Mouse (Mus musculus) liver, embryonic 13.5 days (tissue): ENCODE measurements around the gene Hist1h1a. TPM values are rescaled to one million over a fixed set of nuclear protein-coding genes. Genes with fewer than 3 reads are reported as not detected.

Experiments used
- ATAC-seq: fragments of 200-750 bp; cut with Nextera tagmentation; 2 replicates; pipeline ENCODE4 v1.8.0; 2017; ENCODE audit warnings: low read depth, mild to moderate bottlenecking, moderate number of reproducible peaks, moderate library complexity
- DNase-seq: peaks from one replicate; pipeline ENCODE4 v3.0.0; 2022
- H3K27ac ChIP-seq: fragments of 300-500 bp; sonication (generic); 2 replicates; pipeline ENCODE4 v1.5.1; 2015; ENCODE audit warnings: moderate library complexity, mild to moderate bottlenecking, inconsistent platforms
- H3K27me3 ChIP-seq: fragments of 300-500 bp; sonication (generic); 2 replicates; pipeline ENCODE4 v1.6.1; 2015; ENCODE audit warnings: mild to moderate bottlenecking, inconsistent platforms
- H3K36me3 ChIP-seq: fragments of 300-500 bp; sonication (generic); 2 replicates; pipeline ENCODE4 v1.6.1; 2015; ENCODE audit warnings: mild to moderate bottlenecking, inconsistent platforms
- H3K4me1 ChIP-seq: fragments of 300-500 bp; sonication (generic); replicated peaks from 2 replicates; pipeline ENCODE4 v1.6.1; 2015; ENCODE audit warnings: inconsistent platforms
- H3K4me2 ChIP-seq: fragments of 300-500 bp; sonication (generic); 2 replicates; pipeline ENCODE4 v1.6.1; 2015; ENCODE audit warnings: inconsistent platforms, mild to moderate bottlenecking, moderate library complexity
- H3K4me3 ChIP-seq: fragments of 300-500 bp; sonication (generic); replicated peaks from 2 replicates; pipeline ENCODE4 v1.5.1; 2015; ENCODE audit warnings: mild to moderate bottlenecking, inconsistent platforms
- H3K9ac ChIP-seq: fragments of 300-500 bp; sonication (generic); 2 replicates; pipeline ENCODE4 v1.6.1; 2015; ENCODE audit warnings: mild to moderate bottlenecking, inconsistent platforms
- H3K9me3 ChIP-seq: fragments of 300-500 bp; sonication (generic); replicated peaks from 2 replicates; pipeline ENCODE4 v1.6.1; 2016; ENCODE audit warnings: inconsistent platforms
- WGBS: fragments of 180-500 bp; shearing (Covaris S2); methylation state at CpG from one replicate; pipeline ENCODE4 v1.1.7; 2015; ENCODE audit not compliant: insufficient replicate concordance; 5-methylcytosine and 5-hydroxymethylcytosine counted together
- polyA plus RNA-seq: library from polyadenylated mRNA; unstranded; fragments of >200 nt; fragmentation: Nextera tagmentation; extraction: Ambion mirVana; gene quantifications from 2 replicates; pipeline ENCODE4 v1.2.1, GENCODE M21; 2015

The Hist1h1a gene
- polyA plus RNA-seq, 1 experiment from 2014 or later: 8.1 TPM

DNA sequence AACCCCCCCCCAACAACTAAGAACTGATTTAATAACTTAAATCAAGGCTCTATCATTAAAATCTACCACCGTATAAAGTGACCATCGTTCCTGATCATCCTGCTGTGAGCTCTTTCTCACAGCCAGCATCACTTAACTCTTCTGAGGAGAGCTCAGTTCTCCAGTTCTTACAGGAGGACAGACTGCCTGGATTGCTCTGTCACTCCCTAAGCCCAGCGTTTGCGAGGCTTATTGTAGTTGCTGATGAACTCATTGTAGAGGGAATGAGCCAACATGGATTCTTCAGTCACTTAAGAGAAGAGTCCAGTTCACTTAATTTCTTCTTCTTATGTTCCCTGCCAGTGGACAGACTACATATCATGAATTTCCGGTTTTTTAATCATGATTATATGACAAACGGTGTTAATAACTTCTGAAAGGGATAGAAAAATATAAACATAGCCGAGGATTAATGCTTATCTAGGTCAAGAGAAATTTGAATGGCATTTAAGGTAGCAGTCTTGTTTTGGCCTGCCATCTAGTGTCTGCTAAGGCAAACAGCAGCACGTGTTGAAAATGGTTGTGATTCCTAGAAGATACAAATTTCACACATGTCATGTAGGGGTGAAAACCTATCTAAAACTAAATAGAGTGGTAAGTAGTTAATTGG lies 31.2 kb upstream of the Hist1h1a start:
- WGBS: 24% methylated on average over 8 of the region's 8 CpGs
- Histone ChIP-seq H3K9ac (no peak overlapping the region), H3K4me2 (no peak overlapping the region), H3K4me1 (peaks cover 37% of the 10 kb centered on the region), H3K9me3 (no peaks in the 10 kb centered on the region), H3K36me3 (no peaks in the 10 kb centered on the region), H3K27ac (no peak overlapping the region), H3K27me3 (no peaks in the 10 kb centered on the region), H3K4me3 (no peak overlapping the region)
- DNase-seq (no peak), ATAC-seq (no peak)

DNA sequence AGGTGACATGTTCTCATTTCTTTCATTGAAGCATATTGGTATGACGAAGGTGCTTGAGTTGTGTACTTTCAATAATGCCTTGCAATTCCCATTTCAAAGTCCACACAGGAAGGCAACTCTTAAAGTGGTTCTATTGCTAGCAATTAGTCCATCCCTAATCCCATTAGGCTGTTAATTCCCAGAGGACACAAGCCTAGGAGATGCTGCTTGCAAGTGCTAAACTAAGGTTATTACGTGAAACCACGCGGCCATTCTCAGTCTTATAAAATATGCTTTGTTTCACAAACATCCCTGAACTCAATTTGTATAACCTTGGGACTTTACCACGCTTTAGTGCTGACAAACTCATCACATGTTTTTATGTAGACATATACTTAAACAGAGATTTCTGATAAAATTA lies 26.4 kb upstream of the Hist1h1a start:
- DNase-seq: no peak

DNA sequence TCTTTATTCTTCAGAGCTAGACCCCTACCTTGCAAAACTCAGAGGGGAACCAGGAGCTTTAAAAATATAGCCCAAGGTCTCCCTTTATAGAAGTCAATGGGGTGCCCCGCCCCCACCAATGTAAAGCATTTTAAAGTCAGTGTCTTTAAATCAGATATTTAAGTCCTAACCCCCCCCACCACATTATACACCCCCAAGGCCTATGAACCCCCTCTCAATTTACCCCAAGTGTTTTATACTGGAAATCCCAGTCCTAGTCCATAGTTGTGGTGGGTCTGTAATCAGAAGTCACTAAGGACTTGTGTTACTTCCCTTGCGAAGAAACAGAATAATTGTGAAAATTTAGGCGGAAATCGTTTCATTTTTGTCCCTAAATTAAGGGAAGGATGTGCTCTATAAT lies 25.4 kb upstream of the Hist1h1a start:
- H3K9ac ChIP-seq: peak overlapping the region; percentile 92
- H3K4me2 ChIP-seq: peak overlapping the region; percentile 82
- peak overlapping the region; percentile 100 for H3K27ac ChIP-seq
- H3K36me3 ChIP-seq: no peaks in the 10 kb centered on the region
- no peak for DNase-seq
- H3K4me1 ChIP-seq: peaks cover 31% of the 10 kb centered on the region
- no peaks in the 10 kb centered on the region for H3K27me3 ChIP-seq
- H3K4me3 ChIP-seq: peak overlapping the region; percentile 65
- no peaks in the 10 kb centered on the region for H3K9me3 ChIP-seq
- 18% methylated on average over 4 of the region's 4 CpGs for WGBS
- ATAC-seq: no peak

More for the DNA sequence above, 26.4 kb upstream of the Hist1h1a start:
- Histone ChIP-seq H3K27ac (peak overlapping the region; percentile 100), H3K4me1 (peaks cover 24% of the 10 kb centered on the region), H3K27me3 (no peaks in the 10 kb centered on the region), H3K9me3 (no peaks in the 10 kb centered on the region), H3K9ac (peak overlapping the region; percentile 17; the same call in 1 of the 2 replicates), H3K36me3 (no peaks in the 10 kb centered on the region), H3K4me3 (no peak overlapping the region), H3K4me2 (no peak overlapping the region)
- WGBS: 86% methylated on average over 5 of the region's 5 CpGs
- no peak for ATAC-seq

DNA sequence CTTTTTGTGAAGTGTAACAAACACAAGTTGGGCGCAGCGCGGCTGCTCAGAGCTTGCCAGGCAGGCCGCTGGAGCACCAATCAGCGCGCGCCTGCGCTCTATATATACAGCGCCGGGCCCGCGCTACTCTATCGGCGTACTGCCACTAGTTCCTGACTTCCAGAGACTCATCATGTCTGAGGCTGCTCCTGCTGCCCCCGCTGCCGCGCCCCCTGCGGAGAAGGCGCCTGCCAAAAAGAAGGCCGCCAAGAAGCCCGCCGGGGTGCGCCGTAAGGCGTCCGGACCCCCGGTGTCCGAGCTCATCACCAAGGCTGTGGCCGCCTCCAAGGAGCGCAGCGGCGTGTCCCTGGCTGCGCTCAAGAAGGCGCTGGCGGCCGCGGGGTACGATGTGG lies 24.8 kb upstream of the Hist1h1a start, which contains the start of gene Hist1h1c:
Hist1h1c (plus strand) TSS at position 132 of the 392 bp plus-strand sequence.
- peak; percentile 79 for ATAC-seq
- peak within 1 kb of the TSS; percentile 100 for H3K27ac ChIP-seq
- DNase-seq: peak; percentile 95
- peak within 1 kb of the TSS; percentile 92 for H3K9ac ChIP-seq
- peak within 1 kb of the TSS; percentile 82 for H3K4me2 ChIP-seq
- under 1% methylated on average over 38 of the region's 38 CpGs for WGBS
- no peaks in the 10 kb centered on the region for H3K36me3 ChIP-seq
- peak within 1 kb of the TSS; percentile 65 for H3K4me3 ChIP-seq
- no peaks in the 10 kb centered on the region for H3K27me3 ChIP-seq
- H3K4me1 ChIP-seq: peaks cover 35% of the 10 kb centered on the region
- H3K9me3 ChIP-seq: no peaks in the 10 kb centered on the region

DNA sequence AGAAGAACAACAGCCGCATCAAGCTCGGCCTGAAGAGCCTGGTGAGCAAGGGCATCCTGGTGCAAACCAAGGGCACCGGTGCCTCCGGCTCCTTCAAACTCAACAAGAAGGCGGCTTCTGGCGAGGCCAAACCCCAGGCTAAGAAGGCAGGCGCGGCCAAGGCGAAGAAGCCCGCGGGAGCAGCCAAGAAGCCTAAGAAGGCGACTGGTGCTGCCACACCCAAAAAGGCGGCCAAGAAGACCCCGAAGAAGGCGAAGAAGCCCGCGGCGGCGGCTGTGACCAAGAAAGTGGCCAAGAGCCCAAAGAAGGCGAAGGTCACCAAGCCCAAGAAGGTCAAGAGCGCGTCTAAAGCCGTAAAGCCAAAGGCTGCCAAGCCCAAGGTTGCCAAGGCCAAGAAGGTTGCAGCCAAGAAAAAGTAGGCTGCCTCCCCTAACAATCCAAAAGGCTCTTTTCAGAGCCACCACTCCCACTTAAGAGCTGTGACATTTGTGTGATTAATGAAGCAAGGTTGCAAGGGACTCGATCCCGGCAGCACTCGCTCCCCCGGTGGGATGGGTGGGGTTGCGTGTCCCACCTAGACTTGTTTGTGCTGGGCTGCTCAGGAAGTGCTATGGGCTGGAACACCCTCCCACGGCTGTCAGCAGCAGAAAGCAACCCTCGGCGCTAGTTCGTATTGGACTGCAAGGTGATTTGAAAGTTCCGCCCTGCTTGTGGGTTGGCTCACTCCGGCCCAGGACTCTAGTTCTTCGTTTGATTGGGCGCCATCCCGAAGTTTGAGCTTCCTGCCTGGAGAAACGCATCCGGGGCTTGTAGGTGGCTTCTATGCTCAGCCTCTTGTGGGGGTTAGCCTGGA lies 24.2 kb upstream of the Hist1h1a start:
- Histone ChIP-seq H3K4me1 (peaks cover 40% of the 10 kb centered on the region), H3K4me2 (peak overlapping the region; percentile 82), H3K4me3 (peak overlapping the region; percentile 65), H3K27ac (peak overlapping the region; percentile 100), H3K9ac (peak overlapping the region; percentile 92), H3K36me3 (no peaks in the 10 kb centered on the region), H3K9me3 (no peaks in the 10 kb centered on the region), H3K27me3 (no peaks in the 10 kb centered on the region)
- DNase-seq (peak; percentile 89), ATAC-seq (peak; percentile 85)
- under 1% methylated on average over 39 of the region's 39 CpGs for WGBS

DNA sequence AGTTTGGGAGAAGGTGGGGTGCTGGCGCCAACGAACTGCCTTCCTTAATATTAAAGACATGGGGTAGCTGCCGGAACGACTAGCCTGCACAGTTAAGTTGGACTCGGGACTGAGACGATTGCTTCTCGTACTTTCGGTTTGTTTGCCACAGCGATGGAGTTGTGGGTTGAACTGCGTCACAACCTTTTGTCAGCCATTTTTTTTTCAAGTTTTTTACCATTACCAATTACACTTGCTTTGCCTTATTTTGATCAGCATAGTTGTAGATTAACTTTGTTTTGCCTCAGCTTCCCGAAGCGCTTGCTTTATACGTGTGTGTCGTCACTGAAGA lies 23.6 kb upstream of the Hist1h1a start:
- Histone ChIP-seq H3K9me3 (no peaks in the 10 kb centered on the region), H3K4me3 (peak overlapping the region; percentile 65), H3K4me1 (peaks cover 43% of the 10 kb centered on the region), H3K27me3 (no peaks in the 10 kb centered on the region), H3K9ac (peak overlapping the region; percentile 92), H3K36me3 (no peaks in the 10 kb centered on the region), H3K27ac (peak overlapping the region; percentile 100), H3K4me2 (peak overlapping the region; percentile 82)
- no peak for DNase-seq
- ATAC-seq: no peak
- WGBS: under 1% methylated on average over 14 of the region's 14 CpGs

DNA sequence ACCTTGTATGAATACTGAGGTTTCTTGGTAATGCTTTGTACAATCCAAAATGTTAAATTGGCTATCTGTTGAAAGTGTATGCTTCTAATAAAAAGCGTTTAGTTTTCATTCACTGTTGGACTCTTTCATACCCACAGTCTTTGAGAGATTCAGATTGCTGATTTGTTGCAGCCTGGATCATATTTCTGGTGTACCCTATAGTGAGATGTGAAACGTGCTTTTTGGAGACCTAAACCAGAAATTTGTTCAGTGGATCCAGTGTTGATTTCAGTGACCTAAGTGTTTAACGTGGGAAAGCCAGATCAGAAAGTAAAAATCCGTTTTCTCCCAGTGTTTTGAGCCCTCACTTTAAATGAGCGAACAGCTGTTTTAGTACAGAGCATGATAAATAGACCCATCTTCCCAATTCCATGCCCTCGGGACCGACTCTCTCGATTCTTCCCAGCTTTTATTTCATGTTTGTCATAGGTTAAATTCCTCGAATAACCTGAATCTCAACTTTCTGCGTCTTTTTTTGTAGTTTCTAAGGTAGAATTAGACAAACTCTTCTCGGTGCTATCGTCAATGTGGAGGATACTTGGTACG lies 23.1 kb upstream of the Hist1h1a start:
- Histone ChIP-seq H3K4me3 (peak overlapping the region; percentile 65), H3K4me2 (peak overlapping the region; percentile 82), H3K4me1 (peaks cover 43% of the 10 kb centered on the region), H3K36me3 (no peaks in the 10 kb centered on the region), H3K9ac (peak overlapping the region; percentile 92), H3K9me3 (no peaks in the 10 kb centered on the region), H3K27ac (peak overlapping the region; percentile 100), H3K27me3 (no peaks in the 10 kb centered on the region)
- ATAC-seq: no peak
- DNase-seq: no peak
- WGBS: 16% methylated on average over 13 of the region's 13 CpGs

DNA sequence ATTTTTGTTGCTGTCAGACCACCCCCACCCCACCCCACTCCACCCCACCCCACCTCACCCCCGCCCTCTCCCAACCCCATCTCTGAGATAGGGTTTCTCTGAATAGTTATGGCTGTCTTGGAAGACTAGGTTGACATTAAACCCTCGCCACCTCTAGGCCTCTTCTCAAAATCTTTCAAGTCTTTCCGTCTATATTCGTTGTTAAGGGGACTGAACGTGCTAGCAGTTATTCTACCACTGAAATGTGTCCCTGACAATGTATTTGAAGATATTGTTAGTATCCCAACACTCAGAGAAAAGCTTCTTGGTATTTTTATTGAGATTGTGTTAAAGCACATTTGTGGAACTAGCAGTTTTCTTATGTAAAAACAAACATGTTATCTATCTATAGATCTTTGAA lies 22.6 kb upstream of the Hist1h1a start:
- H3K4me2 ChIP-seq: peak overlapping the region; percentile 82
- H3K27ac ChIP-seq: peak overlapping the region; percentile 100
- H3K36me3 ChIP-seq: no peaks in the 10 kb centered on the region
- WGBS: 13% methylated on average over 5 of the region's 5 CpGs
- no peak for ATAC-seq
- H3K9ac ChIP-seq: peak overlapping the region; percentile 92
- H3K27me3 ChIP-seq: no peaks in the 10 kb centered on the region
- H3K9me3 ChIP-seq: no peaks in the 10 kb centered on the region
- no peak for DNase-seq
- H3K4me1 ChIP-seq: peaks cover 43% of the 10 kb centered on the region
- peak overlapping the region; percentile 65 for H3K4me3 ChIP-seq

DNA sequence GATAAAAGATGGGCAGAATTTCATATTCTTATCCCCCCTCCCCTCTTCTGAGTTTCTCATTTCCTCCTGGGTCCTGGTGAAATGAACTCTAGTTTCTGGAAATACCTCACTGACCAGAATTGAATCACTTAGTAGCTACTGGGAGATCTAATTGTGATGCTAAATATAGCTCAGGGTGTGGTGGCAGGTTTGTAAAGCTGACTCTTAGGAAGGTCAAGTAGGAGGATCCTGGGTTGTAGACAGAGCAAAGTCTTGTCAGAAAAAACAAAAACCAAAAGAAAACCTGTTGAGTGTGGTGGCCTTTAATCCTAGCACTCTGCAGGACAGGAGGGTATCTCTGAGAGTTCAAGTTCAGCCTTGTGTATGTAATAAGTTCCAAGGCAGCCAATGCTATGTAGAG lies 21.5 kb upstream of the Hist1h1a start:
- H3K4me3 ChIP-seq: peak overlapping the region; percentile 34

DNA sequence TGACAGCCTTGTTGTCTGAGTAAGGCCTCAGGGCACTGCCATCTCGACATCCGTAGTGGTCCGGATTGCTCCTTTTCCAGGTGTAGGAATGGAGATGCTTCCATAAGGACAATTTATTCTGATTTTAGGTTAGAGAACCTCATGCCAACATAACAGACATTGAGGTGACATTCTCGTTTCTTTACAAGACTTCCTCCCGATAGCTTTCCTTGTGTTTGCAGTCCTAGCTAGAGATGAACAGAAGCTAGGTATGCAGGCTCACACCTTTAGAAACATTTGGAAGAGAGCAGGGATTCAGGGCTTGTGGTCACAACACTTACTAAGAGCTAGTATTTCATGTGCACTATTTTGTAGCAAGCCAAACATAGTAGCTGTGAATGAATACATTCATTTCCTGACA lies 20.3 kb upstream of the Hist1h1a start:
- H3K9ac ChIP-seq: peak overlapping the region; percentile 67
- no peaks in the 10 kb centered on the region for H3K9me3 ChIP-seq
- H3K27ac ChIP-seq: peak overlapping the region; percentile 89
- peak overlapping the region; percentile 54 for H3K4me2 ChIP-seq
- no peaks in the 10 kb centered on the region for H3K27me3 ChIP-seq
- WGBS: 82% methylated on average over 5 of the region's 5 CpGs
- DNase-seq: no peak
- peaks cover 48% of the 10 kb centered on the region for H3K4me1 ChIP-seq
- peak overlapping the region; percentile 32 for H3K4me3 ChIP-seq
- ATAC-seq: no peak
- no peaks in the 10 kb centered on the region for H3K36me3 ChIP-seq

More for the DNA sequence above, 21.5 kb upstream of the Hist1h1a start:
- Histone ChIP-seq H3K9me3 (no peaks in the 10 kb centered on the region), H3K4me2 (peak overlapping the region; percentile 53), H3K9ac (peak overlapping the region; percentile 73), H3K27me3 (no peaks in the 10 kb centered on the region), H3K27ac (peak overlapping the region; percentile 89), H3K36me3 (no peaks in the 10 kb centered on the region), H3K4me1 (peaks cover 44% of the 10 kb centered on the region)
- DNase-seq (no peak), ATAC-seq (no peak)

DNA sequence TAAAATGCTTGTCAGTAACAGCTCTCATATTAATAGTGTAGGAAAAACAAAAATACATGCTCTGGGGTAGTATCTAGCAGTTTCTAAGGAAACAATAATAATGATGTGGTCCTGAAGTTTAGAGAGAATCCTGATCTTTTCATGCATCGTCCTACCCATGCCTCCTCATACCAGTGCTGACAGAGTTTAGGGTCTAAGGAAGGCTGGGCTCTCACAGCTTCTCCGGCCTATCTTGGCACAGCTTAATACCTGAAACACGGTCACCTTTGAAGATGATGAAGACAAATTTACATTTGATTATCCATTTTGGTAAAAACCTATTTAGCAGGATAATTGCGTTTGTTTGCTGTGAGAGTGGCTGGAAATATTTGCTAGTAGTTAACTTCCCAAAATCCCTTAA lies 19.5 kb upstream of the Hist1h1a start:
- peaks cover 53% of the 10 kb centered on the region for H3K4me1 ChIP-seq
- no peaks in the 10 kb centered on the region for H3K36me3 ChIP-seq
- DNase-seq: no peak
- no peaks in the 10 kb centered on the region for H3K27me3 ChIP-seq
- H3K9ac ChIP-seq: peak overlapping the region; percentile 82
- peak overlapping the region; percentile 57 for H3K4me3 ChIP-seq
- peak overlapping the region; percentile 99 for H3K27ac ChIP-seq
- peak overlapping the region; percentile 67 for H3K4me2 ChIP-seq
- no peaks in the 10 kb centered on the region for H3K9me3 ChIP-seq
- WGBS: 52% methylated on average over 4 of the region's 4 CpGs
- ATAC-seq: no peak
